Mouse (Mus musculus) B cell, adult 2 months (primary cell): ENCODE measurements around the gene Cavin4.

ENCODE experiments used
- DNase-seq, 2 experiments: peaks; one replicate each; pipeline ENCODE4 v3.0.0; 2022

Gene Cavin4

GRCm38 (mm10) chr4:48663271-48663670, at the start of gene Cavin4:
TSS of gene Cavin4 (plus strand) at chr4:48663514.
- no peak for DNase-seq

DNA sequence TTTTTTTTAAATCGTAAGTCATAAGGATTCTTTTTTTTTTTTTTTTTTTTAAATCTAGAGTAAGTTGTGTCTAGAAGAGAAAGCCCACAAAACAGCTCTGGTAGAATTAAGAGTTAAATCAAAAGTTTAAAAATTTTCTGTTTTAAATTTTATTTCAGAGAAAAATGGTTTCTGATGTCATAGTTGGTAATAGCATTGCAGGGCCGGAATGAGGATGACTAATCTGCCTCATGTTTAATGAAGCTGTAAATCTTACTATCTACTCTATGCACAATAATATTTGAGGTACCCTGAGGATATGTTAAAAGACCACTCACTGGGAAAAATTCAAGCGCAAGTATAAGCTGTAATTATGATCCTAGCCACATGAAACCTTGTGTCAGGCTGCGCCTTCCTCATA, 47.8 kb upstream of the Cavin4 start:
- no peak for DNase-seq

DNA sequence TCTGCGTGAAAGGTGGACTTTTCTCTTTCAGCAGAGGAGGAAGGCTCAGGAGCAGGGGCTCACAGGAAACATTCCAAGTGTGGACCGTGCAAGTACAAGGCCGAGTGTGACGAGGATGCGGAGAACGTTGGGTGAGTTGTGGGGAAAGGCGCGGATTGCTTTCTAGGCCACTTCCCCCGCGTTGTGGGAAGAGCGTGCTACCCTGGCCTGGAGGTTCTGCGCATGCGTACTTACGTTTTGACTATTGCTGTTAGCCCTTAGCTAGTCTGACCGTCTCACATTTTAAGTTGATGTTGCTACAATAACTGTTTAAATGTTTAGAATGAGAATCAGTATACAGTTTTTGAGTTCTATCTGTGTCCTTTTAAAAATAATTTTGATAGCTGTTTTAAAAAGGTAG, 46.1 kb upstream of the Cavin4 start:
- no peak for DNase-seq

DNA sequence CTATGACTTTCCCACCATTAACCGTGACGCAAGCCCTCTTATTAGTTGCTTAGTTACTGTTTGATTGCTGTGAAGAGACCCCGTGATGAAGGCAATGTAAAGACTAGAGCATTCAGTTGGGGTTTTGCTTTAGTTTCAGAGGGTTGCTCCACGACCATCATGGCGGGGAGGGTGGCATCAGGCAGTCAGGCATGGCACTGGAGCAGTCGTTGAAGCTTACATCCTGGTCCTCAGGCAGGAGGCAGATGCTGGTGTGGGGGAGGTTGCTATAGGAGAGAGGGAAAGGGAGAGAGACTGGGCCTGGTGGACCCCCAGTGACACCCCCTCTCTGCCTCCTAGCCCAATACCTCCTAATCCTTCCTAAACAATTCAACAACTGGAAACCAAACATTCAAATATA, 43.2 kb upstream of the Cavin4 start:
- DNase-seq, result no peak

DNA sequence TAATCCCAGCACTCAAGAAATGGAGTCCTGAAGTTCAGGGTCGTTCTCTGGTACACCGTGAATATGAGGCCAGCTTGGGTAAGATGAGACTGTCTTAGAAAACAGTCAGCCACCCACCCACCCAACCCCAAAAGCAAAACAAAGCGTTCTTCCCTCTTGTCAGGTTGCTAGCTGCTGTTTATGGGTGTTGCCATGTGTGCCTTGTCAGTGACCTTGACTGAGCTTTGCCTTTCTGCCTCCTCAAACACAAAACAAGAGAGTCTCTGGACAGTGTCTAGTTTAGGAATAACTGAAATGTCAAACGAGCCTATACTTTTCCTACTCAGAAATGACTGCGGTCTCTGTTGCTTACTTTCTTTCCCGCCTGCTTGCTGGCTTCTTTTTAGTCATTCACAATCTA, 41.1 kb upstream of the Cavin4 start:
- DNase-seq, result no peak

DNA sequence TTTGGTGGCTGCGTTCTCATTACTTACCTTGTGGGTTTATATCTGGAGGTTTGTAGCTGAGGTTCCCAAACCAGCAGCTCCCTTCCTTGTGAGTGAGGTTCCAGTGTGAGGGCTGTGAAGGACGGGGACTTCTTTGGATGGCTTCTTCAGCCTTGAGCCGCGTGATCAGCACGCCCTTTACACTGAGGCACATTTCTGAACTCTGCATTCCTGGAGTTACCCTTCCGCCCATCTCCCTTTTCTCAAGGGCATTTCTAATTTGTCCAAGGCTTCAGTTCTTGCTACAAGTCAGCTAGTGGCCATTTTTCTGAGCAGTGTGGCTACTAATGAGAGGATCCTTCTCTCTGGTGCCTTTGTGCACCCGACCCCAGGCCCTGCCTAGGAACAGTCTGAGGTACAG, 40.4 kb upstream of the Cavin4 start:
- no peak for DNase-seq

- no peak for DNase-seq
Observed at GRCm38 (mm10) chr4:48624961-48625360, 38.4 kb upstream of the Cavin4 start.

DNA sequence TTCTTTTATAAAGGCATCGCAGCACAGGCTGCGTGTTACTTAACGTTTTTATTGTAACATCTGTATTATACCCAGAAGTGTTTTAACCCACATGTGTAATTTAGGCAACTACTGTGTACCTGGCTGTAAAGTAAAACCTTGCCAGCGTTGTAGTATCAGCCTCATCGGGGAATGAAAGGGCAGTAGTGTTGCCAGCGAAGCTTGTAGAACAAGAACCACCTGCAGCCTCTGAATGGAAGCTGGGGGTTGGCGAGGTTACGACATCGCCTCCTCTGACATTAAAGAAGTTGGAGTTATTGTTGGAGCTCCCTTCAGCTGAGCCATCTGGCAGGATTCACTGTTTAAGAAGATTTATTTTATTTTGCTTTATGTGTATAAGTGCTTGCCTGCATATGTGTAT, 37.5 kb upstream of the Cavin4 start:
- no peak for DNase-seq

DNA sequence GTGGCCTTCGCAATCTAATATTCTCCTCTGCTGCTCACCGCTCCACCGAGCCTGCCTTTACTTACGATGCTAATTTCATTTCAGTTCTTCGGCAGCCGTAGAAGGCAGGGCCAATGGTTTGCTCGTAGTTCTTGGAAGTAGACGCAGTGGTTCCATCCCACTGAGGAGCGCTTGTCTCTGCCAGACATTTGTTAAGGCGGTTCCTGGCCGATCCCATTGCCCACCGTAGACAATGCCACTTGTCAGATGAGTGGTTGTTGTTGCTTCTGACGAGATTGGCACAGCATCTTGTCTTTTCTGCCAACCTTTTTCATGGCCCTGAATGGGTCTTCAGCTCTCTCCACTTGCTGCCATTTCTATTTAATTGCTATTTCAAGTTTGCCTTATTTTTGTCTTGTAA, 33.9 kb upstream of the Cavin4 start:
- DNase-seq, result no peak

DNA sequence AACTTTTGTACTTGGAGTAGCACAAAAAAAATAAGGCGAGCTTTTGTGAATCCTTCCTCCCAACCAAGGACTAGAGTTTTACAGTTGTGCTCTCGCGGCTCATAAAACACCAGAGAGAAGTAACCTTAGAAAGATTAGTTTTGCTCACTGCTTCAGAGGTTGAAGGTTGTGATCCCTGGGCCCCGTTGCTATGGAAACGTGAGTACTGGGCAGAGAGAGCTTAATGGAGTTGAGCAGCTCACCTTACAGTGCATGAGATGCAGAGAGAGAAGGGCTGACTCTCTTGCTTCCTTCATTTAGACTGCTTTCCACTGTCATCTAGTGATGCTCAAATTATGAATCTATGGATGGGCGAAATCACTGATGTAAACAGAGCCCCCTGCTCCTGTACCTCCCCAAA, 29.8 kb upstream of the Cavin4 start:
- DNase-seq, result no peak

- peak; percentile 30 to 38 for DNase-seq
Observed at GRCm38 (mm10) chr4:48634058-48634457, 29.3 kb upstream of the Cavin4 start.

- no peak for DNase-seq
Observed at GRCm38 (mm10) chr4:48636831-48637230, 26.5 kb upstream of the Cavin4 start.

- DNase-seq, result no peak
Observed at GRCm38 (mm10) chr4:48638132-48638531, 25.2 kb upstream of the Cavin4 start.

GRCm38 (mm10) chr4:48639503-48639902, 23.8 kb upstream of the Cavin4 start:
- no peak for DNase-seq

DNA sequence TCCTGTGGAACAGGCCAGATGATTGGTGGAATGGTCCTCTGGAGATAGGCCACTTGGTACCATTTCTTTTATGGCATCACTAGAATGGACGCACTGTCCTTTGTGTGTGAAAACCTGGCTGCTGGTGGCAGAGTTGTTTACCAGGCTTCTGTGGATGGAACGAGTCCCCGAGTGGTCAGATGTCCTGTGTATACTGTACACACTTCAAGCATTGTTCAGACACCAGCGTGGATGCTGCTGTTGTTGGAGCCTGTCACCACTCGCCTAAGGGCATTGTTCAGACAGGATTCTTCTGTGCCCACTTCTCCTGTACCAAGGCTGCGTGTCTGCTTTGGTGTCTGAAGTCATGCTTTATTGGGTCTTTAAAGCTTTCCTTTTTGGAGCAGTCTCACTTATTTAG, 19.5 kb upstream of the Cavin4 start:
- no peak for DNase-seq

DNA sequence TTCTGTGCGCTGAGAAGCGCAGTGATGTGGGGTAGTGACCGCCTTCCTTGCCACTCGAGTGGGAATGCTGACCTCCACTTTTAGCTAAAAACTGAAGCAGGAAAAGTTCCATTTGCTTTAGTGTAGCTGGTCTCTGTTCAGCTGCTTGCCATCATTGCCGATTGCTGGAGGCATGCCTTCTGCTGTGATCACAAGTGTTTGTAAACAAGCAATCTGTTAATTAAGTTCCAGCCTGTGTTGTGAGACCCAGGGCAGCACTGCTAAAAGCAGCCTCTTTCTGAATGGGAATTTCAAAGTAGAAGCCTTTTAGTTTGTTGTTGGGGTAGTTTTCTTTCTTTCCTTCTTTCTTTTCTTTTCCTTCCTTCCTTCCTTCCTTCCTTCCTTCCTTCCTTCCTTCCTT, 17.2 kb upstream of the Cavin4 start:
- DNase-seq, result no peak

GRCm38 (mm10) chr4:48650617-48651360, 12.5 kb upstream of the Cavin4 start:
- DNase-seq, result no peak

DNA sequence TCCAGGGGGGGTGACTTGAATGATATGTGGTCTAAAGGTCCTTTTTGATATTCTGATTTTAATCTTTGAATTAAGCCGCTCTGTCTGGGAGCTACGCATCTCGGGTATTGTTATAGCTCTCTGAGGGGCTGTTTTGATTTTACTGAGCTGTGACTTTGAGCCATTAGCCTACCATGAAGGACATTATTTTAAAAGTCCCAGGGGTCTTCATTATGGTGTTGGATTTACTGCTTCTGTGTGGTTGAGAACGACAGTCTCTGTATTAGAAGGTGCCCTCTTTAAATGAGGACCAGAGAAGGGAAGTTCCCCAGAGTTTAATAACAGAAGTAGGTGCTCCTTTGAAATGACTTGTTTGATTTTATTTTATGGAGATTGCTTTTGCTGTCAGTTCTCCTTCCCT, 9.2 kb upstream of the Cavin4 start:
- no peak for DNase-seq

- DNase-seq, result no peak
Observed at GRCm38 (mm10) chr4:48656530-48656929, 6.8 kb upstream of the Cavin4 start.

- no peak for DNase-seq
Observed at GRCm38 (mm10) chr4:48660144-48660543, 3.2 kb upstream of the Cavin4 start.

- DNase-seq, result no peak
Observed at GRCm38 (mm10) chr4:48660619-48661575, 2.4 kb upstream of the Cavin4 start.

GRCm38 (mm10) chr4:48664021-48664420, 707 bp downstream of the Cavin4 start:
- DNase-seq, result no peak

DNA sequence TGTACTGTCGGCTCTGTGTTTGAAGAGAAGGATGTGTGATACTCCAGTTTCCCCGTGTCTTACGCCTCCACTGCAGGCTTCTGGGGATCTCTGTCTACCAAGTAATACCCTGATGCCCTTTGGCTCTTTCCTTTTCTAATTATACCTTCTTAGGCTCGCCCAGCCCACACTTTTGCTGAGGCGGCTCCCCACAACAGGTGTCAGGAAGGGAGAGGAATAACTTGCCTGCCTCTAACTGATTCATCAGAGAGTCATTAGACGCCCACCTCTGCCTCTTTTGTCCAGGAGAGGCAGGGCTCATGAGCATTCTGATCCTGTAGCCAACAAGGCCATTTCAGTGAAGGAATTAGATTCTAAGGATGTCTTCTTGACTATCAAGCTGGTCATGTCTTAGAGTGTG, 4.0 kb downstream of the Cavin4 start:
- DNase-seq, result no peak

GRCm38 (mm10) chr4:48672915-48673314, 9.6 kb downstream of the Cavin4 start:
- DNase-seq, result no peak
